17 mouse cellular contexts compared by ENCODE assay signal in genomic region chr6:6143525-6143924, GRCm38 (mm10).
"Had no signal": no experiment of that assay in that cellular context is flagged by ENCODE, and none has a peak within 500 bp of the region (broad histone marks: within the 10 kb centered on the region; RNA-seq: fewer than 3 reads in every experiment).

No protein-coding gene starts in this region.

- H3K9ac ChIP-seq: liver, embryonic 14.5 days; liver, postnatal 0 days; midbrain, embryonic 13.5 days; neural tube, embryonic 13.5 days had no signal

- H3K4me2 ChIP-seq: midbrain, embryonic 13.5 days; neural tube, embryonic 13.5 days had no signal

- H3K27ac ChIP-seq: liver, embryonic 14.5 days; midbrain, embryonic 10.5 days; midbrain, embryonic 13.5 days; neural tube, embryonic 13.5 days had no signal

- H3K9me3 ChIP-seq: midbrain, embryonic 10.5 days; midbrain, embryonic 13.5 days; neural tube, embryonic 13.5 days had no signal

- DNase-seq: kidney, adult 18-20 months; kidney, postnatal 10 days; kidney, postnatal 36 days; layer of hippocampus, postnatal 36 days; left cerebral cortex, postnatal 4 days; liver, postnatal 0 days; thymus, adult 18-20 months; thymus, postnatal 36 days had no signal

- H3K4me3 ChIP-seq: megakaryocyte, embryonic 14.5 days; midbrain, embryonic 10.5 days; midbrain, embryonic 13.5 days; myocyte; neural tube, embryonic 13.5 days had no signal

- ATAC-seq: inflammation-experienced regulatory T-cells, adult 6 months; intestine, embryonic 16.5 days; liver, postnatal 0 days; midbrain, embryonic 13.5 days; midbrain, embryonic 16.5 days had no signal

- H3K4me1 ChIP-seq: midbrain, embryonic 10.5 days; midbrain, embryonic 13.5 days; neural tube, embryonic 13.5 days had no signal

- H3K36me3 ChIP-seq: midbrain, embryonic 13.5 days; neural tube, embryonic 13.5 days had no signal

- H3K27me3 ChIP-seq: midbrain, embryonic 13.5 days; neural tube, embryonic 13.5 days had no signal
